Mouse (Mus musculus): ENCODE data around the gene Hecw2. TPM values are rescaled to one million over a fixed set of nuclear protein-coding genes. Genes with fewer than 3 reads are reported as not detected.

Gene Hecw2
- total and polyA plus RNA-seq, 3 experiments, result 0.27 TPM; not detected in 2

DNA sequence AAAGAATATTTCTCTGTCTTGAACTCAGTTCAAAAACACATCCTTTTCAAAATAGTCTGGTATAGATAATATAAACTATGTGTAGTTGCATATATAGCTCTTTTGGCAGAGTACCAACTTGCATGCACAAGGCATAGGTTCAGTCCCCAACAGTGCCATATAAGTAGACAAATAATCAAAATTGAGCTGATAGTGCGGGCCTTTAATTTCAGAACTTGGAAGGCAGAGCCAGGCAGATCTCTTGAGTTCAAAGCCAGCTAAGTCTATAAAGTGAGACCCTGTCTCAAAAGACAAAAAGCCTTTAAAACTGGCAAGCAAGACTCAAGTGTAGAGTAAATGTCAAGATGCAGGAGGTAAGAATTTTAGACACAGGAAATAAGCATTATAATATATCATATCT lies 412.0 kb downstream of the Hecw2 start:
- Histone ChIP-seq H3K27me3 (ENCODE audit: insufficient read depth, low read length) (no peaks in the 10 kb centered on the region), H3K4me3 (ENCODE audit: low read depth, low read length) (no peak overlapping the region), H3K36me3 (replicated peaks) (peaks cover 4% of the 10 kb centered on the region), H3K9me3 (replicated peaks) (no peaks in the 10 kb centered on the region), H3K4me1 (ENCODE audit: insufficient read depth, low read depth, low read length) (peaks cover 26% of the 10 kb centered on the region)
- TF ChIP-seq GATA1 (IDR thresholded peaks at IDR 0.05; ENCODE audit: borderline replicate concordance, low read length), result no peak
- TF ChIP-seq POLR2AphosphoS5 (IDR thresholded peaks at IDR 0.05; ENCODE audit: insufficient replicate concordance, low read depth, low read length), result no peak
- TF ChIP-seq GATA2 (IDR thresholded peaks at IDR 0.05; ENCODE audit: borderline replicate concordance, low read depth, low read length), result no peak
- no peak for TF ChIP-seq CTCF (IDR thresholded peaks at IDR 0.05; ENCODE audit: low read depth, low read length)
- no peak for TF ChIP-seq TAL1 (conservative IDR thresholded peaks at IDR 0.05; ENCODE audit: low read depth, low read length)
- DNase-seq (ENCODE audit: low spot score) (no peak), ATAC-seq (ENCODE audit: extremely low read depth, insufficient number of reproducible peaks, low FRiP score, poor library complexity, severe bottlenecking) (no peak)

DNA sequence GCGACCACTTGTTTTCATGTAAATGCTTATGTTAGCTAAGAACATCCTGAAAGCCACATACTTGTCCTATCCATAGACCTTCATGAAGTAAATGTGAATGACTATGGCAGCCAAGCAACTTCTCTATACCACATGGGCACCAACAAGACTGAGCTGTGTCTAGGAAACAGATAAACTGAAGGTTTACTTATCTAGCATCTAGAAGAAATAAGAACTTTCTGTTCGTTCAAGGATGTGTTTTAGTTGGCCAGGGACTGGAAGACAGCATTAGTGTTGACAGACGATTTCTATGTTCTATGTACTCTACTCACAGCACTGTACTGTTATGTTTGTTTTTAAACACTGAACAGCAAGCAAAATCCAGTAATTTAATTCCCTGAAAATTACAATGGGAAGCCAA lies 412.9 kb downstream of the Hecw2 start:
- DNase-seq (ENCODE audit: low spot score) (no peak), ATAC-seq (ENCODE audit: extremely low read depth, insufficient number of reproducible peaks, low FRiP score, poor library complexity, severe bottlenecking) (no peak)
- Histone ChIP-seq H3K36me3 (replicated peaks) (peaks cover 6% of the 10 kb centered on the region), H3K4me1 (ENCODE audit: insufficient read depth, low read depth, low read length) (peaks cover 26% of the 10 kb centered on the region), H3K9me3 (replicated peaks) (no peaks in the 10 kb centered on the region), H3K27me3 (ENCODE audit: insufficient read depth, low read length) (no peaks in the 10 kb centered on the region), H3K4me3 (ENCODE audit: low read depth, low read length) (no peak overlapping the region)
- TF ChIP-seq GATA1 (IDR thresholded peaks at IDR 0.05; ENCODE audit: borderline replicate concordance, low read length) (no peak), CTCF (IDR thresholded peaks at IDR 0.05; ENCODE audit: low read depth, low read length) (no peak), GATA2 (IDR thresholded peaks at IDR 0.05; ENCODE audit: borderline replicate concordance, low read depth, low read length) (no peak), TAL1 (conservative IDR thresholded peaks at IDR 0.05; ENCODE audit: low read depth, low read length) (no peak), POLR2AphosphoS5 (IDR thresholded peaks at IDR 0.05; ENCODE audit: insufficient replicate concordance, low read depth, low read length) (no peak)

DNA sequence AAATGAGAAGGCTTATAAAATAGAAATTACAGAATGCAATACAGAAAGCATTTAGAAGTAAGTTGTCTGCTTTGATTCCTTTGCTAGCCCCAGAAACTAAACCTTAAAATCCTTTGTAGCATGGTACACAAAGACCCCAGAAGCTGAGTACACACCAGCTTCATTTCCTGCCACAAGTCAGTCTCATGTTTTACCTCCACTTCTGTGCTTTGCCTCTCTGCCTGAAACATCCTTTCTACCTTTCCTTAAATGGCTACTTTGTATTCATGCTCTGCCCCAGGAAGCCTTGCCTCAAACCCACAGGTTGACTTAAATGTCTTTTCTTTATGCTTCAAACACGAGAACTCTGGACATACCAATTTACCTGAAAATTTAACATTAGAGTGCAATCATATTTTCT lies 413.7 kb downstream of the Hecw2 start:
- ATAC-seq (ENCODE audit: extremely low read depth, insufficient number of reproducible peaks, low FRiP score, poor library complexity, severe bottlenecking) (no peak), DNase-seq (ENCODE audit: low spot score) (no peak)
- Histone ChIP-seq H3K36me3 (replicated peaks) (peaks cover 6% of the 10 kb centered on the region), H3K4me3 (ENCODE audit: low read depth, low read length) (no peak overlapping the region), H3K9me3 (replicated peaks) (no peaks in the 10 kb centered on the region), H3K4me1 (ENCODE audit: insufficient read depth, low read depth, low read length) (peaks cover 24% of the 10 kb centered on the region), H3K27me3 (ENCODE audit: insufficient read depth, low read length) (no peaks in the 10 kb centered on the region)
- TF ChIP-seq POLR2AphosphoS5 (IDR thresholded peaks at IDR 0.05; ENCODE audit: insufficient replicate concordance, low read depth, low read length), result no peak
- TF ChIP-seq GATA2 (IDR thresholded peaks at IDR 0.05; ENCODE audit: borderline replicate concordance, low read depth, low read length), result no peak
- no peak for TF ChIP-seq TAL1 (conservative IDR thresholded peaks at IDR 0.05; ENCODE audit: low read depth, low read length)
- no peak for TF ChIP-seq CTCF (IDR thresholded peaks at IDR 0.05; ENCODE audit: low read depth, low read length)
- no peak for TF ChIP-seq GATA1 (IDR thresholded peaks at IDR 0.05; ENCODE audit: borderline replicate concordance, low read length)

DNA sequence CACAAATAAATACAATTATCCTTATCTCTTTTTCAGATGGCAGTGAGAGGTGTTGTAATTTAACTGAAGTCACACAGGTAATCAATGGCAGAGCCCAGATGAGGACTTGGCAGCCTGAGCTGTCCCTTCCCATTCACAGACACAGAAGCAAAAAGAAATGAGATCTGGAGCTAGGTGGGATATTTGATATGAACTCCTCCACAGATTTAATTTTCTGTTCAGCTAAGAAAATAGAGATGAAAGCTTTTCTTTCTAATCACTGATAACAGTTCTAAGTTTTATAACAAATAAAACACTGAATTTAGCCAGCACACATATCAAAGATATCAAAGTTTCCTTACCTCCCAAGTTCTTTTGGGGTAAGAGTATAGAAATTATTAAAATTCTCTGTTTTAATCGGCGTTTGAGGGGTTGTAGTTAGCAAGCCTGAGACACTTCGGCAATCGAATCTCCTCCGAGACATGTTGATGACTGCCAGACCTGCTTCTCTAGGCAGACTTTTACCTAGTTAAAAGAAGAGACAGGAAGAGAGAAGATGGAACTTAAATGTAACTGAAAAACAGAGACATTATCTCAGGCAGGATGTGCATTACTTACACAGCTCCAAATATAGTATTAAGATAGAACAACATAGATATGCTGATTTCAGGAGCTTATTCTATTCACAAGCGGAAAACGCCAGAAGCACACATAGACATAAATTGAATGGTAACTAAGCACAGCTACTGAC lies 418.6 kb downstream of the Hecw2 start:
- Histone ChIP-seq H3K4me3 (ENCODE audit: low read depth, low read length) (no peak overlapping the region), H3K27me3 (ENCODE audit: insufficient read depth, low read length) (no peaks in the 10 kb centered on the region), H3K9me3 (replicated peaks) (no peaks in the 10 kb centered on the region), H3K4me1 (ENCODE audit: insufficient read depth, low read depth, low read length) (peaks cover 37% of the 10 kb centered on the region), H3K36me3 (replicated peaks) (peaks cover 7% of the 10 kb centered on the region)
- no peak for TF ChIP-seq GATA2 (IDR thresholded peaks at IDR 0.05; ENCODE audit: borderline replicate concordance, low read depth, low read length)
- TF ChIP-seq TAL1 (conservative IDR thresholded peaks at IDR 0.05; ENCODE audit: low read depth, low read length), result no peak
- no peak for TF ChIP-seq CTCF (IDR thresholded peaks at IDR 0.05; ENCODE audit: low read depth, low read length)
- no peak for TF ChIP-seq GATA1 (IDR thresholded peaks at IDR 0.05; ENCODE audit: borderline replicate concordance, low read length)
- TF ChIP-seq POLR2AphosphoS5 (IDR thresholded peaks at IDR 0.05; ENCODE audit: insufficient replicate concordance, low read depth, low read length), result no peak
- ATAC-seq (ENCODE audit: extremely low read depth, insufficient number of reproducible peaks, low FRiP score, poor library complexity, severe bottlenecking) (no peak), DNase-seq (ENCODE audit: low spot score) (no peak)

DNA sequence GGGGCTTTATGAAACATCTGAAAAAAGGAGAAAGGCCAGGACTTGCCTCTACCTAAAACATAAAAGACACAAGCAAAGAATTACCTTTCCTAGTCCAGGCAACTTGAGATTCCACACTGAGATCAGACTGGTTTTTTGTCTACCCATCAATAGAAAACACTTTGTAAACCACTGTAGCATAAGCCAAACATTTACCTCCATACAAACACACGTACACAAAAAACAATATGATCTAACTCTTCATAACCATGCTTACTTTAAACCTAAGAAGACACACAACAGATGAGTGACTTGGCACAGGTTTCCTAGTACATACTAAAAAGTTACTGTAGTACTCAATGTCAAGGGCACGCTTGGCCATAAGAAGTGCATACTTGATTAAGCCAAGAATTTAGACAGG lies 419.4 kb downstream of the Hecw2 start:
- Histone ChIP-seq H3K9me3 (replicated peaks) (no peaks in the 10 kb centered on the region), H3K4me1 (ENCODE audit: insufficient read depth, low read depth, low read length) (peaks cover 36% of the 10 kb centered on the region), H3K4me3 (ENCODE audit: low read depth, low read length) (no peak overlapping the region), H3K27me3 (ENCODE audit: insufficient read depth, low read length) (no peaks in the 10 kb centered on the region), H3K36me3 (replicated peaks) (peaks cover 14% of the 10 kb centered on the region)
- ATAC-seq (ENCODE audit: extremely low read depth, insufficient number of reproducible peaks, low FRiP score, poor library complexity, severe bottlenecking), result no peak
- no peak for DNase-seq (ENCODE audit: low spot score)
- no peak for TF ChIP-seq GATA2 (IDR thresholded peaks at IDR 0.05; ENCODE audit: borderline replicate concordance, low read depth, low read length)
- TF ChIP-seq GATA1 (IDR thresholded peaks at IDR 0.05; ENCODE audit: borderline replicate concordance, low read length), result no peak
- TF ChIP-seq TAL1 (conservative IDR thresholded peaks at IDR 0.05; ENCODE audit: low read depth, low read length), result no peak

DNA sequence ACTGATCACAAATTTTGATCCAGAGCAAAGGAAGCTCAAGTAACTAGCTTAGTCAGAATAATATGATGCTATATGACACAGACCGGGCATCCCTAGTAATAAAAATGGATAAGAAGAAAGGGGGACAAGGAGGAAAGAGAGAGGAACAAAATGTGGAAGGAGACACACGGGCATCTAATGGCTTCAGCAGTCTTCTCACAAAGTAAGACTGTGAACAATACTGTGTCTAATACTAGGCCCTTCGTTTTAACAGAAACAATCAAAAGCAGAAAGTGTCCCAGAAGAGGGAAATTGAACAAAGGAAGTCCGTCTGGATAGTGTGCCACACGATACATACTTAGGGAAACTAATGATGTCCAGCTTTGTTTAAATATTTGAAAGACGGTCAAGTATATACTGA lies 419.9 kb downstream of the Hecw2 start:
- Histone ChIP-seq H3K36me3 (replicated peaks) (peaks cover 17% of the 10 kb centered on the region), H3K9me3 (replicated peaks) (no peaks in the 10 kb centered on the region), H3K27me3 (ENCODE audit: insufficient read depth, low read length) (no peaks in the 10 kb centered on the region), H3K4me3 (ENCODE audit: low read depth, low read length) (no peak overlapping the region), H3K4me1 (ENCODE audit: insufficient read depth, low read depth, low read length) (peaks cover 36% of the 10 kb centered on the region)
- ATAC-seq (ENCODE audit: extremely low read depth, insufficient number of reproducible peaks, low FRiP score, poor library complexity, severe bottlenecking) (no peak), DNase-seq (ENCODE audit: low spot score) (no peak)
- TF ChIP-seq TAL1 (conservative IDR thresholded peaks at IDR 0.05; ENCODE audit: low read depth, low read length) (no peak), POLR2AphosphoS5 (IDR thresholded peaks at IDR 0.05; ENCODE audit: insufficient replicate concordance, low read depth, low read length) (no peak), CTCF (IDR thresholded peaks at IDR 0.05; ENCODE audit: low read depth, low read length) (no peak), GATA1 (IDR thresholded peaks at IDR 0.05; ENCODE audit: borderline replicate concordance, low read length) (no peak), GATA2 (IDR thresholded peaks at IDR 0.05; ENCODE audit: borderline replicate concordance, low read depth, low read length) (no peak)

Data from G1E (cell line).